Mouse (Mus musculus): ENCODE measurements around the gene Gpr162. TPM values are rescaled to one million over a fixed set of nuclear protein-coding genes. Genes with fewer than 3 reads are reported as not detected.
"Not testable (repeated sequence)": the region's sequence is repeated elsewhere in the genome, so short reads cannot be mapped to it uniquely, and the experiment has no call there.

Gene Gpr162
- total RNA-seq, 2 experiments from 2014 or later = not detected

- TF ChIP-seq CTCF (IDR thresholded peaks at IDR 0.05) = no peak
- DNase-seq = no peak
- intact Hi-C loops (cut with DNase I) = loop anchor here (5.0 kb wide), 1 partner anchor 43 kb away; the partner anchor contains the start of gene P3h3
- Histone ChIP-seq H3K27ac (no peak overlapping the region), H3K4me3 (no peak overlapping the region)
Observed at GRCm38 (mm10) chr6:124900056-124900800, 36.4 kb upstream of the Gpr162 start.

DNA sequence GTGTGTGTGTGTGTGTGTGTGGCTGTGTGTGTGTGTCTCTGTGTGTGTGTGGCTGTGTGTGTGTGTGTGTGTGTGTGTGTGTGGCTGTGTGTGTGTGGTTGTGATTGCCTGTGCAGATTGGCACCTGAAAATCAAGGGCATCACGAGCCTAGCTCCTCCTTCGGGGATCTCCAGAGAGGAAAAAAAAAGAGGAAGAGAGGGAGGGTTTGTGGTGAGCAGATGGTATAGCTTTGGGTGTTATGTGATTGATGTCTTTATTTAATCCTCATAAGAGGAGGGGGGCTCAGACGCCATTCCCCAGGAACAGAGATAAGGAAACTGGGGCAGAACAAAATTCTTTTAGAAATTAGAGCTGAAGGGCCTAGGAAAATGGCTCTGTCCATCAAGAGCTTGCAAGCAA is 34.6 kb upstream of the Gpr162 start:
- intact Hi-C loops (cut with DNase I) = no loop called here
- H3K27ac ChIP-seq = no peak overlapping the region
- no peak for TF ChIP-seq CTCF (IDR thresholded peaks at IDR 0.05)

DNA sequence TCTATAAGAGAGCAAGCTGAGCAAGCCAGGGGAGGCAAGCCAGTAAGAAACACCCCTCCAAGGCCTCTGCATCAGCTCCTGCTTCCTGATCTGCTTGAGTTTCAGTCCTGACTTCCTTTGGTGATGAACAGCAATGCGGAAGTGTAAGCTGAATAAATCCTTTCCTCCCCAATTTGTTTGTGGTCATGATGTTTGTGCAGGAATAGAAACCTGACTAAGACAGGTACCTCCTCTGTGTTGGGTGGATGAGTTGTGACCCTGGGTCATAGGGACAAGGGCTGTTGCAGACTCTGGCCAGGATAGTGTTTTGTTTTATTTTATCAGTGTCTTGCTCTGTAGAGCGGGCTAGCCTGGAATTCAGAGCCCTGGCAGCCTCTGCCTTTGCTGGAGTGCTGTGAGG is 30.3 kb upstream of the Gpr162 start:
- H3K4me3 ChIP-seq; H3K27ac ChIP-seq; DNase-seq; intact Hi-C loops (cut with DNase I): not testable (repeated sequence)

More for the DNA sequence above, 34.6 kb upstream of the Gpr162 start:
- H3K4me3 ChIP-seq = no peak overlapping the region
- no peak for DNase-seq

DNA sequence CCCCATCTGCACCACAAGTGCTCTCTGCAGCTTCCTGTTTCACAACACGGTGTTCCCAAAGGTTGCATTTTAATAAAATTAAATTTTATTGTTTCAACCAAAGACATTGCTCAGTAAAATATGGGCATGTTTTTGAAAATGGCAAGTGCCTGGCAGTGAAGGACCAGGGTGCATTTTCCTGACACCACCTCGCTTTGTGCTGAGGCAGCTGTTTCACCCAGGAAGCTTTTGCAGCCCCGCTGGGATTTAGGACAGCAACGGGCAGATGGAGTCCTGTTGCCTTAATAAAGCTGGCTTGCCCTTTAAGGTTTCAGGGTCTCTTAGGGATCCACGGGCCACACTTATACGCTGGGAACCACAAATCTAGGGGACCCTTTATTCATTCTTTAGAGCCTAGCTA is 27.2 kb upstream of the Gpr162 start:
- intact Hi-C loops (cut with DNase I) = no loop called here

GRCm38 (mm10) chr6:124888555-124889125 is 24.9 kb upstream of the Gpr162 start:
- H3K4me3 ChIP-seq = no peak overlapping the region
- no peak overlapping the region for H3K27ac ChIP-seq
- intact Hi-C loops (cut with DNase I) = no loop called here
- TF ChIP-seq CTCF (IDR thresholded peaks at IDR 0.05) = no peak
- DNase-seq = no peak

More for the DNA sequence above, 27.2 kb upstream of the Gpr162 start:
- H3K4me3 ChIP-seq = no peak overlapping the region
- no peak for TF ChIP-seq CTCF (IDR thresholded peaks at IDR 0.05)
- no peak for DNase-seq
- no peak overlapping the region for H3K27ac ChIP-seq

GRCm38 (mm10) chr6:124887986-124888385 is 24.2 kb upstream of the Gpr162 start, which contains the start of gene Cd4:
TSS of gene Cd4 (minus strand) at chr6:124888221.
- no peak within 1 kb of the TSS for H3K4me3 ChIP-seq
- no peak for DNase-seq
- intact Hi-C loops (cut with DNase I) = no loop called here
- no peak within 1 kb of the TSS for H3K27ac ChIP-seq
- TF ChIP-seq CTCF (IDR thresholded peaks at IDR 0.05) = no peak

DNA sequence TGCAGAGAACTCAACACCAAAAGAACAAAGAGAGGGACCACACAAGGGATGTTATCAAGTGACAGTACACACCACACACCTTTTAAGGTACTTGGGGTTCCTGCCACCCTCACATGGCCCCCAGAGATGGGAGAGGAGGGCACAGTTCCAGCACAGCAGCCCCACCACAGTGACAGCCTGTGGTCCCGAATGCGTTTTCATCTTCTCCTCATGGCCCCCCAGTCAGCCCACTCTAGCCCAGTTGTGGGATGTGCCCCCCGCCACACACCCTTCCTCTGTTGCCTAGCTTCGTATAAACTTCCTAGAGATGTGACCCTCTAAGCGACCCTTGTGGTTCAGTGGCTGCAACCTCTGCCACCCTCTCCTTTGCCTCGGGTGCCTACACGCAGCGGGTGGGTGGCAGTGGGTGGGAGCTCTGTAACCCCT is 22.2 kb upstream of the Gpr162 start:
- H3K27ac ChIP-seq = no peak overlapping the region
- intact Hi-C loops (cut with DNase I) = no loop called here

GRCm38 (mm10) chr6:124884714-124885500 is 21.1 kb upstream of the Gpr162 start:
- no peak for DNase-seq
- no peak overlapping the region for H3K4me3 ChIP-seq
- intact Hi-C loops (cut with DNase I) = no loop called here
- TF ChIP-seq CTCF (IDR thresholded peaks at IDR 0.05) = no peak
- no peak overlapping the region; the same call in 1 of the 2 replicates for H3K27ac ChIP-seq

More for the DNA sequence above, 22.2 kb upstream of the Gpr162 start:
- H3K4me3 ChIP-seq = no peak overlapping the region
- no peak for DNase-seq
- TF ChIP-seq CTCF (IDR thresholded peaks at IDR 0.05) = no peak

- no peak overlapping the region for H3K27ac ChIP-seq
- TF ChIP-seq CTCF (IDR thresholded peaks at IDR 0.05) = no peak
- intact Hi-C loops (cut with DNase I) = no loop called here
- no peak for DNase-seq
- H3K4me3 ChIP-seq = no peak overlapping the region
Observed at GRCm38 (mm10) chr6:124883351-124883750, 19.6 kb upstream of the Gpr162 start.

DNA sequence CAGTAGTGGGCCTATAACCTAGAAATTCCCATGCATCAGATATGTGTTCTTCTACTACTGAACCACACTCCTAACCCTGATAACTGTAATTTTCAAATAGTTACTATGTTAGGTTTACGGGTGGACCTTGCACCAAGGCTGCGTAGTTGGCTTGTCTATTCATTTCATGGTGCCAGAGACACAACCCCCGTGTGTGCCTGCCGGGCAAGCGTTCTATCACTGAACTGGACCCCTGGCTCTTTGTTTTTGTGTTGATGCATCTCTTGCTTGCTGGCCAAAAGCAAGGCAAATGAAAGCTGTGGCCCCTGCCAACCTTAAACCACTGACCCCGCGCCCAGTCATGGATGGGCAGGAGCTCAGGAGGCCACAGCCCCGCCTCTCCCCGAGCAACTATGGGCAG is 18.0 kb upstream of the Gpr162 start:
- intact Hi-C loops (cut with DNase I) = no loop called here
- no peak for TF ChIP-seq CTCF (IDR thresholded peaks at IDR 0.05)
- DNase-seq = no peak
- Histone ChIP-seq H3K27ac (no peak overlapping the region), H3K4me3 (no peak overlapping the region)

- intact Hi-C loops (cut with DNase I) = no loop called here
- Histone ChIP-seq H3K4me3 (no peak overlapping the region), H3K27ac (no peak overlapping the region)
- no peak for TF ChIP-seq CTCF (IDR thresholded peaks at IDR 0.05)
- no peak for DNase-seq
Observed at GRCm38 (mm10) chr6:124879390-124879789, 15.6 kb upstream of the Gpr162 start.

DNA sequence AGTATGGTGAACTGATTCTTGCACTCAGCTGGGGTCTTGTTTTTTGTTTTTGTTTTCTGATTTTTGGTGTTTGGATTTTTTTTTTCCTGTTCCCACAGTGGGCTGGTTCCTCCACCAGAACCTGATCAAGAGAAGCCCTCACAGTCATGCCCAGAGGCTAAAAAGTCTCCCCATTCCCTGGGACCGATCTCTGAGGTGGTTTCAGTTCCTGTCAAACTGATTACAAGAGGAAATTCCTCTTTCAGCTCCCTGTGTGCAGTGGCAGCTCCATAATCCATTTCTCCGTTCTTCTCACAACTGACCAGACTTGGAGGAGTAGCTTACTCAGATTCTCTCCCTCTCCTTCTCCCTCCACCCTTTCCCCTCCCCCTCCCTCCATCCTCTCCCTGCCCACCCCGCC is 10.6 kb upstream of the Gpr162 start:
- intact Hi-C loops (cut with DNase I) = no loop called here
- no peak overlapping the region for H3K27ac ChIP-seq
- no peak for TF ChIP-seq CTCF (IDR thresholded peaks at IDR 0.05)
- DNase-seq = no peak
- H3K4me3 ChIP-seq = no peak overlapping the region

DNA sequence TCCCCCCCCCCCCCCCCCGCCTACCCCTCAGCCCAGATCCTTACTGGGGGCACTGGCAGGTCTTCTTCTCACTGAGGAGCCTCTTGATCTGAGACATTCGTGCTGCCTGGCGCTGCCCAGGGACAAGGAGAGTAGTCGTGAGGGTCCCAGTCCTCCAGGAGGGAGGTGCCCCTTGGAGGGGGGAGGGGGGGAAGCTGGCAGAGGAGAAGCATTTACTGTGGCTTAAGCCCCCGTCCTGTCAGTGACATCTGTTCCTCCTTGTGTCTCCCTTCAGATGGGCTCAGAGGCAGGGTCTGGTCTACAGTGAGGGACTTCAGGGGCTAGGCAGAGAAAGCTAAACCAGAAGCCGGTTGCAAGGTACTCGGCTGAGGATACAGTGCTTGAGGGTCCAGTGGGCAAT is 2.8 kb upstream of the Gpr162 start:
- Histone ChIP-seq H3K27ac (no peak overlapping the region), H3K4me3 (no peak overlapping the region)
- TF ChIP-seq CTCF (IDR thresholded peaks at IDR 0.05) = no peak
- intact Hi-C loops (cut with DNase I) = no loop called here
- no peak for DNase-seq

Measured in gastrocnemius, adult 2 months (tissue).